ENCODE assay signal across 10 mouse cellular contexts in genomic region chr19:55122351-55122980, GRCm38 (mm10). TPM values are rescaled to one million over a fixed set of nuclear protein-coding genes. Genes with fewer than 3 reads are reported as not detected.
A peak's percentile ranks its signal among the peaks of the same experiment; 100 is the strongest.
DNase-seq lines count a peak whose midpoint lies in the region; ATAC-seq and TF ChIP-seq lines count a peak whose summit lies in the region.
"Had no signal": no experiment of that assay in that cellular context is flagged by ENCODE, and none has a peak within 500 bp of the region (broad histone marks: within the 10 kb centered on the region; RNA-seq: fewer than 3 reads in every experiment).

No protein-coding gene starts in this region.

- no peak overlapping the region for H3K9ac ChIP-seq in hindbrain, embryonic 15.5 days
- H3K9ac ChIP-seq: heart, embryonic 13.5 days; limb, embryonic 15.5 days had no signal

- no peak for TF ChIP-seq POLR2A in cerebellum, adult 2 months (IDR thresholded peaks at IDR 0.05; ENCODE audit: borderline replicate concordance, insufficient read depth, low read length)

- WGBS in cerebellum, adult 2 months = 35% methylated on average over 4 of the region's 4 CpGs
- WGBS in hindbrain, embryonic 15.5 days = 49% methylated on average over 4 of the region's 4 CpGs

- H3K27ac ChIP-seq in cerebellum, adult 2 months (ENCODE audit: insufficient read depth, low read length) = no peak overlapping the region; the same call in 1 of the 2 replicates
- H3K27ac ChIP-seq in hindbrain, embryonic 15.5 days (replicated peaks) = peak overlapping the region; percentile 78
- H3K27ac ChIP-seq: heart, embryonic 13.5 days; limb, embryonic 15.5 days had no signal

- TF ChIP-seq CTCF in cerebellum, adult 2 months (IDR thresholded peaks at IDR 0.05; ENCODE audit: borderline replicate concordance, insufficient read depth, low read depth, low read length) = no peak

- no peaks in the 10 kb centered on the region for H3K36me3 ChIP-seq in hindbrain, embryonic 15.5 days
- H3K36me3 ChIP-seq: heart, embryonic 13.5 days; limb, embryonic 15.5 days had no signal

- peak; percentile 15 to 31 for DNase-seq in cerebellum, adult 2 months
- DNase-seq in cerebellum, adult 8-10 months = no peak
- peak; percentile 49 for DNase-seq in brain, adult 2 months (ENCODE audit: low read depth, low spot score)
- DNase-seq in lung, postnatal 4 days = peak; percentile 25 to 50
- DNase-seq in right cerebral cortex, adult 2 months (ENCODE audit: low spot score in 2 of 2) = no peak
- no peak for DNase-seq in cerebellum, postnatal 4 days (ENCODE audit: low spot score in 2 of 2)
- DNase-seq in gastrocnemius, postnatal 36 days = no peak

- no peaks in the 10 kb centered on the region for H3K27me3 ChIP-seq in cerebellum, adult 2 months (ENCODE audit: control insufficient read depth, insufficient read depth, low read length)
- no peaks in the 10 kb centered on the region for H3K27me3 ChIP-seq in hindbrain, embryonic 15.5 days
- H3K27me3 ChIP-seq: heart, embryonic 13.5 days; limb, embryonic 15.5 days had no signal

- H3K9me3 ChIP-seq in hindbrain, embryonic 15.5 days = no peaks in the 10 kb centered on the region
- H3K9me3 ChIP-seq: heart, embryonic 13.5 days; limb, embryonic 15.5 days had no signal

- ATAC-seq in hindbrain, embryonic 15.5 days (ENCODE audit: low FRiP score, low read depth) = peak; percentile 85

- intact Hi-C loops in gastrocnemius, postnatal 36 days (cut with DNase I) = no loop called here

- H3K4me3 ChIP-seq in cerebellum, adult 2 months (replicated peaks; ENCODE audit: insufficient read depth, low read depth, low read length) = no peak overlapping the region
- H3K4me3 ChIP-seq in hindbrain, embryonic 15.5 days = no peak overlapping the region
- H3K4me3 ChIP-seq: heart, embryonic 13.5 days; limb, embryonic 15.5 days had no signal

- H3K4me2 ChIP-seq in hindbrain, embryonic 15.5 days = no peak overlapping the region
- H3K4me2 ChIP-seq: heart, embryonic 13.5 days; limb, embryonic 15.5 days had no signal

- H3K4me1 ChIP-seq in cerebellum, adult 2 months (ENCODE audit: control insufficient read depth, insufficient read depth, low read length) = no peaks in the 10 kb centered on the region
- H3K4me1 ChIP-seq in hindbrain, embryonic 15.5 days (replicated peaks) = peaks cover 7% of the 10 kb centered on the region

RNA-seq across cellular contexts. Expression of gene Gpam, which starts 4.6 kb away (rescaled TPM):
- polyA plus RNA-seq in cerebellum, adult 2 months (2012; rRNA removed) = 38.4 and 41.9 TPM in 2 replicates
- polyA plus RNA-seq in hindbrain, embryonic 15.5 days (2015; fragmentation: Nextera tagmentation; extraction: Ambion mirVana) = 22.6 and 23.6 TPM in 2 replicates
- 100 to 1,000 TPM in 1 of 2 experiments, 10 to 100 TPM in 1; 89.3 to 133 TPM for total RNA-seq in gastrocnemius, postnatal 36 days (2021)

RNA-seq across cellular contexts. Expression of gene Tectb, which starts 58.1 kb away (rescaled TPM):
- 0.03 TPM in 1 of 2 replicates, not detected in the other for polyA plus RNA-seq in cerebellum, adult 2 months (2012; rRNA removed)
- 0.06 TPM in 1 of 2 replicates, not detected in the other for polyA plus RNA-seq in hindbrain, embryonic 15.5 days (2015; fragmentation: Nextera tagmentation; extraction: Ambion mirVana)
- under 1 TPM in 1 of 2 experiments, not detected in 1; 0.18 TPM for total RNA-seq in gastrocnemius, postnatal 36 days (2021)
- polyA plus RNA-seq: heart, embryonic 13.5 days; limb, embryonic 15.5 days had no signal

Comparison
In these comparisons a context has a peak if more than half of its experiments do, and no peak if none do; other contexts are left out.
1. DNase-seq: peak in cerebellum, adult 2 months (2 of 2), brain, adult 2 months (single experiment) and lung, postnatal 4 days (2 of 2); none in cerebellum, adult 8-10 months (single experiment), right cerebral cortex, adult 2 months (0 of 2), cerebellum, postnatal 4 days (0 of 2) and gastrocnemius, postnatal 36 days (0 of 2).